Mouse (Mus musculus) kidney, embryonic 14.5 days (tissue): ENCODE data around the gene Adrm1. TPM values are rescaled to one million over a fixed set of nuclear protein-coding genes. Genes with fewer than 3 reads are reported as not detected.

Experiments used
- ATAC-seq: fragments of 200-750 bp; cut with Nextera tagmentation; 2 replicates; pipeline ENCODE4 v1.8.0; 2017; ENCODE audit warnings: moderate number of reproducible peaks, mild to moderate bottlenecking, moderate TSS enrichment, moderate library complexity; ENCODE audit not compliant: low FRiP score, low TSS enrichment
- H3K27ac ChIP-seq: fragments of 300-500 bp; sonication (generic); 2 replicates; pipeline ENCODE4 v1.5.1; 2014; ENCODE audit warnings: low read depth, mild to moderate bottlenecking, low read length, moderate library complexity, mixed read lengths
- H3K27me3 ChIP-seq: fragments of 300-500 bp; sonication (generic); 2 replicates; pipeline ENCODE4 v1.6.1; 2014; ENCODE audit warnings: mild to moderate bottlenecking, low read length; ENCODE audit not compliant: control insufficient read depth, insufficient read depth
- H3K36me3 ChIP-seq: fragments of 300-500 bp; sonication (generic); 2 replicates; pipeline ENCODE4 v1.6.1; 2014; ENCODE audit warnings: low read length, mixed read lengths; ENCODE audit not compliant: control insufficient read depth, insufficient read depth
- H3K4me1 ChIP-seq: fragments of 300-500 bp; sonication (generic); 2 replicates; pipeline ENCODE4 v1.6.1; 2014; ENCODE audit warnings: low read length, mixed read lengths; ENCODE audit not compliant: control insufficient read depth, insufficient read depth
- H3K4me2 ChIP-seq: fragments of 300-500 bp; sonication (generic); replicated peaks from 2 replicates; pipeline ENCODE4 v1.6.1; 2014; ENCODE audit warnings: low read depth, mild to moderate bottlenecking, low read length
- H3K4me3 ChIP-seq: fragments of 300-500 bp; sonication (generic); 2 replicates; pipeline ENCODE4 v1.5.1; 2014; ENCODE audit warnings: mild to moderate bottlenecking, low read length
- H3K9ac ChIP-seq: fragments of 300-500 bp; sonication (generic); 2 replicates; pipeline ENCODE4 v1.6.1; 2014; ENCODE audit warnings: low read depth, mild to moderate bottlenecking, low read length, moderate library complexity
- H3K9me3 ChIP-seq: fragments of 300-500 bp; sonication (generic); 2 replicates; pipeline ENCODE4 v1.6.1; 2016; ENCODE audit warnings: low read length; ENCODE audit not compliant: control insufficient read depth
- WGBS: fragments of 180-500 bp; shearing (Covaris S2); extraction: QIAGEN DNeasy Blood & Tissue Kit; methylation state at CpG from one replicate; pipeline ENCODE4 v1.1.7; 2014; 5-methylcytosine and 5-hydroxymethylcytosine counted together
- polyA plus RNA-seq: library from polyadenylated mRNA; unstranded; fragments of >200 nt; fragmentation: Nextera tagmentation; extraction: Ambion mirVana; gene quantifications from 2 replicates; pipeline ENCODE4 v1.2.1, GENCODE M21; 2014

Gene Adrm1
- polyA plus RNA-seq, 1 experiment from 2014 or later: 159 TPM

DNA sequence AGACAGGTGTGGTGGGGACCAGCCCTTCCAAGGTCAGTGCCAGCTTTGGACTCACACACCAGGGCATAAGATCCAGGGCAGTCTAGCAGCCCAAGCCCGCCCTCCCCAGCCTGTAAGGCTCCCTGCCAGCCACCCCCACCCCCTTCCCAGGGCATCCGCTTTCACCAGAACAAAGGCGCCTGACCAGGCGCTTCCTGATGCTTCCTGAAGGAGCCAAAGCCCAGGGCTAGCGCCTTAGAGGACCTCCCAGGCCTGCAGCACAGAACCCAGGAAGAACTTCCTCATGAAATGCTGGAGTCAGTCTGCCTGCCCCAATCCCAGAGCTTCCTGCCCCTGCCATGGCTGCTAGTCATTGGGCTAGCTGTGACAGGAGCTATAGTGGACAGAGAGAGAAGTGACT, 47.4 kb downstream of the Adrm1 start:
- no peak overlapping the region for H3K9ac ChIP-seq
- H3K27ac ChIP-seq: peak overlapping the region; percentile 14; the same call in 1 of the 2 replicates
- H3K4me2 ChIP-seq: no peak overlapping the region
- no peaks in the 10 kb centered on the region for H3K9me3 ChIP-seq
- no peak overlapping the region for H3K4me3 ChIP-seq
- no peaks in the 10 kb centered on the region for H3K36me3 ChIP-seq
- peaks cover 20% of the 10 kb centered on the region for H3K4me1 ChIP-seq
- 50% methylated on average over 5 of the region's 5 CpGs for WGBS
- no peak for ATAC-seq
- no peaks in the 10 kb centered on the region for H3K27me3 ChIP-seq

GRCm38 (mm10) chr2:180219145-180219943, 48.1 kb downstream of the Adrm1 start:
- WGBS: 77% methylated on average over 15 of the region's 15 CpGs
- ATAC-seq: no peak
- Histone ChIP-seq H3K9ac (no peak overlapping the region), H3K4me1 (peaks cover 20% of the 10 kb centered on the region), H3K36me3 (no peaks in the 10 kb centered on the region), H3K9me3 (no peaks in the 10 kb centered on the region), H3K27ac (peak overlapping the region; percentile 37; the same call in 1 of the 2 replicates), H3K27me3 (0 out of 2 replicates have a peak, but pooled peaks cover 3% of the 10 kb centered on the region), H3K4me3 (no peak overlapping the region), H3K4me2 (no peak overlapping the region)

DNA sequence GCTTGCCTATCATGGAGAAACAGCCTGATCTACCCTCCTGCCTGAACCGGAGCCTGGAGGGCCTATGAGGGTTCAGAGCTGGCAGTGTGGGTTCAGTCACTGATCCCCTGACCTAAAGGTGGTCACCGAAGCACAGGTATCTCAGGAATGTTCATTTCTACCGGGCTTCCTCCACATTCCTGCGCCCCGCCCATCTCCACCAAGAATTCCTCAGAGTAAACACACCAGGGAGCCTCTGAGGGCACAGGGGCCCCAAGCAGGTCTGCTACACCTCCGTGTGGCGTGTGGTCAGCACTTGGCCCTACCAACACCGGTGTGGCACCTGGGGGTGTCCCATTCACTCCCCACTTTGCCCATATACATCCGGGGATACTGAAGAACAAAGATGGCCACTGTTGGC, 48.9 kb downstream of the Adrm1 start:
- H3K36me3 ChIP-seq: no peaks in the 10 kb centered on the region
- H3K4me1 ChIP-seq: peaks cover 13% of the 10 kb centered on the region
- H3K27me3 ChIP-seq: peaks cover 10% of the 10 kb centered on the region; the same call in 1 of the 2 replicates
- H3K4me2 ChIP-seq: no peak overlapping the region
- no peak overlapping the region for H3K4me3 ChIP-seq
- no peaks in the 10 kb centered on the region for H3K9me3 ChIP-seq
- H3K27ac ChIP-seq: peak overlapping the region; percentile 37; the same call in 1 of the 2 replicates
- 64% methylated on average over 9 of the region's 9 CpGs for WGBS
- no peak overlapping the region for H3K9ac ChIP-seq
- ATAC-seq: no peak

GRCm38 (mm10) chr2:180221051-180221450, 49.8 kb downstream of the Adrm1 start:
- H3K27me3 ChIP-seq: peaks cover 18% of the 10 kb centered on the region
- 94% methylated on average over 9 of the region's 9 CpGs for WGBS
- no peak overlapping the region for H3K27ac ChIP-seq
- H3K36me3 ChIP-seq: no peaks in the 10 kb centered on the region
- H3K4me2 ChIP-seq: no peak overlapping the region
- ATAC-seq: no peak
- H3K4me3 ChIP-seq: no peak overlapping the region
- H3K9me3 ChIP-seq: no peaks in the 10 kb centered on the region
- no peak overlapping the region for H3K9ac ChIP-seq
- peaks cover 13% of the 10 kb centered on the region for H3K4me1 ChIP-seq

DNA sequence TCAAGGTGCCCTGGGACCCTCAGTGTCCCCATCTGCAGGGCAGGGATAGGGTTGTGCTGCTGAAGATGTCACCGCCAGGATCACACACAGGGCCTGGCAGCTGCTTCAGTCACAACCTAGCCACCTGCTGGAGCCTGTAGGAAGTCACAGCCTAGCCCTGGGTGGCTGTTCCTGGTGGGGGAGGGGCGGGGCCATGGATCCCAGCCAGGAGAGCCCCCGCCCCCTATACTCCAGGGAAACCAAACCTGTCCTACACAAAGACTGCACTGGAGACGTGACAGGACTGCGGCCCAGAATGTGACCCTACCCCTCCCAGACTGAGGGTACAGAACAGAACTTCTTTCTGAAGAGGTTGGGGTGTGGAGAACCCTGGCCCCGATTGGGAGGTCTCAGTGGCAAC, 51.0 kb downstream of the Adrm1 start:
- Histone ChIP-seq H3K9me3 (no peaks in the 10 kb centered on the region), H3K4me1 (peaks cover 21% of the 10 kb centered on the region), H3K4me3 (no peak overlapping the region), H3K36me3 (no peaks in the 10 kb centered on the region), H3K27me3 (peaks cover 21% of the 10 kb centered on the region), H3K27ac (no peak overlapping the region), H3K4me2 (peak overlapping the region; percentile 9; the same call in 1 of the 2 replicates), H3K9ac (no peak overlapping the region)
- ATAC-seq: peak; percentile 20
- WGBS: 19% methylated on average over 6 of the region's 6 CpGs

- peaks cover 37% of the 10 kb centered on the region for H3K4me1 ChIP-seq
- 2% methylated on average over 12 of the region's 13 CpGs for WGBS
- peaks cover 21% of the 10 kb centered on the region for H3K27me3 ChIP-seq
These were observed 53.4 kb downstream of the Adrm1 start for GRCm38 (mm10) chr2:180224647-180225043.

GRCm38 (mm10) chr2:180225044-180225761, 53.9 kb downstream of the Adrm1 start:
- Histone ChIP-seq H3K4me1 (peaks cover 37% of the 10 kb centered on the region), H3K4me3 (peak overlapping the region; percentile 64), H3K9ac (peak overlapping the region; percentile 67), H3K27ac (peak overlapping the region; percentile 48; the same call in 1 of the 2 replicates), H3K4me2 (peak overlapping the region; percentile 95), H3K36me3 (no peaks in the 10 kb centered on the region), H3K27me3 (peaks cover 21% of the 10 kb centered on the region), H3K9me3 (no peaks in the 10 kb centered on the region)
- WGBS: under 1% methylated on average over 55 of the region's 55 CpGs
- peak; percentile 50 for ATAC-seq

More at GRCm38 (mm10) chr2:180224647-180225043, 53.4 kb downstream of the Adrm1 start:
- no peaks in the 10 kb centered on the region for H3K36me3 ChIP-seq
- H3K27ac ChIP-seq: peak overlapping the region; percentile 42; the same call in 1 of the 2 replicates
- H3K9ac ChIP-seq: peak overlapping the region; percentile 67
- peak overlapping the region; percentile 95 for H3K4me2 ChIP-seq
- no peak for ATAC-seq
- no peaks in the 10 kb centered on the region for H3K9me3 ChIP-seq
- H3K4me3 ChIP-seq: peak overlapping the region; percentile 64
